Mouse (Mus musculus): ENCODE measurements around the gene Nrde2. TPM values are rescaled to one million over a fixed set of nuclear protein-coding genes. Genes with fewer than 3 reads are reported as not detected.
"Not testable (repeated sequence)": the region's sequence is repeated elsewhere in the genome, so short reads cannot be mapped to it uniquely, and the experiment has no call there.

Nrde2 gene
- total RNA-seq (2021), result 10 to 100 TPM in 1 of 2 experiments, 1 to 10 TPM in 1; 8.4 to 11.9 TPM
- long read RNA-seq, experiment 1, partial matches to known transcripts, result 1 of 6 reads
- long read RNA-seq, experiment 1, other reads (novel, unspliced or antisense), result 2 of 6 reads
- long read RNA-seq, experiment 2, partial matches to known transcripts, result 3 of 12 reads
- long read RNA-seq, experiment 2, other reads (novel, unspliced or antisense), result 5 of 12 reads

DNA sequence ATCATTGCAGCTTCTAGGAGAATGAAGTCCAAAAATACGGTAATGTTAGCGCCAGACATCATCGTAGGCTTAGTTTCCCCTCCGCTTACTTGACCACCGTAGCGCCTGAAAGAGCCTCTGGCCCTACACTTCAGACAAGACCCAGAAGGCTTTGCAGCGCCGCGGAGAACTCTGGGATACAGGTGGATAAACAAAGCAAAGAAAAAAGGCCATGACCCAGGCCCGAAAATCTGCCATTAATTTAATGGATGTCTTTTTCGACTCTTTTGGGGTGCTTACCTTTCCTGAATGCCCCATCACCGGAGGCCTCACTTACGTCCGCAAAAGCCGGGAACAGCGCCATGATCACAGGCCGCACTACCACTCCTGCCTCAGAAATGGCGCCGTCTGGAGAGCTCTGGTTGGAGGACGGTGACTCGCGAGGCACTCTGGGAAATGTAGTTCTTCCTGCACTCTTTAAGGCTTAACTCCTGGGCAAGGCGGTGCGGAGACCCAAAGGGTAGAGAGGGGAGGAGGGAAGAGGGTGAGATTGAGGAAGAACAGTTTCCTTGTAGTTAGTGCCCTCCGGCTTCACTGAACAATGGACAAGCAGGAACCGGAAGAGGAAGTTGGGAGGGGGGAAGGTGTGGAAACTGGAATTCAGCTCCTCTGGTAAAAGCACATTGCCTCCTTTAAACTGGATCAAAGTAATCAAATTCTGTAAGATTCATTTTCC is at the start of gene Nrde2:
Gene Nrde2, minus strand, starts transcription at position 393 of the 715 bp plus-strand sequence.
- intact Hi-C loops (cut with DNase I), result loop anchor here (1.0 kb wide), 1 partner anchor 40 kb away; the partner anchor contains the start of gene Calm1
- DNase-seq, result peak; percentile 86 to 90

DNA sequence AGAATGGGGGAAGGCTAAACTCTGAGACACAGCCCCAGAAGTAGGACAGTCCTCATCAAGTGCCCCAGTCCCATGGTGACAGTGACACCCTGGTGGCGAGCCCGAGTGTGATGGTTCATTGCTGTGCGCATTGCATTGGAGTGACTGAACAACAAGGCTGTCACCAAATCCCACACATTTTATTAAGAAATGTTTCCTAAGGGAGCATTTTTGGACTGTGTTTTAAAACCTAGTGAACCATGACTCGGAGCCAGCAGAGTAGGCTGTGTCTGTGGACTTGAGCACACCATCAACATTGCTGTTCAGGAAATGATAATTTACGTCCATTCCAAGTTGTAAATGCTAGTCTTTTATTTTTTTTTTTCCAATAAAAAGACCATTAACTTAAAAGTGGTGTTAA is 47.5 kb upstream of the Nrde2 start:
- no peak for DNase-seq
- intact Hi-C loops (cut with DNase I), result no loop called here

- no peak for DNase-seq
- intact Hi-C loops (cut with DNase I), result no loop called here
These were observed 47.1 kb upstream of the Nrde2 start for GRCm38 (mm10) chr12:100206521-100206920.

DNA sequence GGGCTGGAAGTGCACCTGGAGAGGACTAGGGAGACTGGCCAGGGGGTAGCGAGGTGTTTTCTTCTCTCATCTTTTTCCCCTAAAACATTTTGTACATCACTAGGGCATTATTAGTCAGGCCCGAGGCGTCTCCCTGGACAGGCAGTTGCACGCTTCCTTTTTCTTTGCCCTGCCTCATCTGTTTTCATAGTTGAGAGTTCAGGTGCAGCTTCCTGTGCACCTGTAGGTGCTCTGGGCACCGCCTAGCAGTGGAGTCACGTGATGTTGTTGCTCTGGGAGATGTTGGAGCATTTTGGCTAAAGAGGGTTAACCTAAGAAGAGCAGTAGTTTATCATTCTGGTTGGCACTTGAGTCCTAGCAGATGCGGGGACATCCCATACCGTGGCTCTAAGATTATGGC is 45.7 kb upstream of the Nrde2 start:
- intact Hi-C loops (cut with DNase I), result no loop called here
- DNase-seq, result no peak

DNA sequence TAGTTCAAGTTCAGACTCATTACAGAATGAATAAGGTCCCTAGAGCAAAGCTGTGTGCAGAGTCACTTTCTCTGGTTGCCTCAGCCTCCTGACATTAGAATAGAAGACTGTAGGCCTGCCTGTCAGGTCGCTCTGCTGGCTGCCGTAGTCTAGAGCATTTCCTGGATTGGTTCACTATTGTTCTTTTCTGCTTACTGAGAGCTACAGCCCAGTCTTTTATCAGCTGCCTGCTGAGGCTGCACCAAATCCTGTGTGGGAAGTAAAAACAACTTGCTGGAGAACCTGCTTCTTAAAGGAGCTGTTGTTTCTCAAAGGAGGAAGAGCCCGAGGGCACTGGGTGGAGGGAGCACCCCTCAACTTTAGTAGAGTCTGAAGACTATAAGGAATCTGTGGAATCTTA is 44.3 kb upstream of the Nrde2 start:
- no peak for DNase-seq
- intact Hi-C loops (cut with DNase I), result loop anchor here (1.0 to 5.0 kb wide), 6 partner anchors 73 to 314 kb away; no protein-coding TSS in a partner anchor

- intact Hi-C loops (cut with DNase I), result loop anchor here (1.0 to 5.0 kb wide), 6 partner anchors 90 to 315 kb away; no protein-coding TSS in a partner anchor
These were observed 42.4 kb upstream of the Nrde2 start for GRCm38 (mm10) chr12:100201838-100202237.

GRCm38 (mm10) chr12:100201363-100201711 is 41.9 kb upstream of the Nrde2 start:
- intact Hi-C loops (cut with DNase I), result loop anchor here (5.0 kb wide), 5 partner anchors 91 to 316 kb away; no protein-coding TSS in a partner anchor
- no peak for DNase-seq

More at GRCm38 (mm10) chr12:100201838-100202237, 42.4 kb upstream of the Nrde2 start:
- DNase-seq, result peak; percentile 91 to 95

DNA sequence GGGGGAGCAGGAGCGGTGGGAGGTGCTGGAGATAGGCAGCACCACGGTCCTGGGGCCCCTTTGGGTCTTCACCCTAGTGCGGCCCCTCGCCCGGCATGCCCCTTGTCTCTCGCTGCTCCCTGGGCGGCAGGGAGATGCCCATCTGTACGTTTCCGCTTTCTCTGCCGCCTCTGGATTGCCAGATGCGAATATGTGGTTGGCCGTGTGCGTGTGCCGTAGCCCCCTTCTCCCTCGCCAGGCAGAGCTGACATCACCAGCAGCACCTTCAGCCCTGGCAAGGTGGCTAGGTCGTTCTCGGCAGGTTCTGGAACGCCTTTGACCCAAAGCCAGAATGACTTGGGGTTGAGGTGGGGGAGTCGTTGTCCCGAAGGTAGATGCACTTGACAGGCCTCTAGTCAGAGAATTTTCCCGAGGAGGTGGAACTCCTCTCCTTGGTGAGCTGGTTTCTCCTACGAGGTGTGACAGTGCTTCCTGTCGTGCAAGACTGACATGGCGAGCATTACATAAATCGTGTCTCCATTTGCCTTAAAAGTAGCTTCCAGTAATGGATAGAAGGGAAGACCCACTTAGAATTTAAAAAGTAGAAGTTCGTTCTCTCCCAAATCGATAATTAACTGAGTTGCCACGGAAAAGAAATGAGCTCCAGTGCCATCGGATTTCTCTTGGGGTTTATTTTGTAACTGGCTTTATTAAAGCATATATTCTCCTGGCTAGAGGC is 41.4 kb upstream of the Nrde2 start:
- intact Hi-C loops (cut with DNase I), result loop anchor here (5.0 kb wide), 5 partner anchors 91 to 316 kb away; no protein-coding TSS in a partner anchor
- no peak for DNase-seq

GRCm38 (mm10) chr12:100199891-100200644 is 40.6 kb upstream of the Nrde2 start:
- intact Hi-C loops (cut with DNase I), result loop anchor here (1.0 to 5.0 kb wide), 7 partner anchors 12 to 317 kb away; partner anchors contain the start of gene Nrde2
- DNase-seq, result peak; percentile 76 to 82

GRCm38 (mm10) chr12:100198967-100199660 is 39.7 kb upstream of the Nrde2 start, which contains the start of gene Calm1:
Gene Calm1 (plus strand): TSS chr12:100199435.
- intact Hi-C loops (cut with DNase I), result loop anchor here (1.0 kb wide), 2 partner anchors 11 to 40 kb away; partner anchors contain the start of gene Nrde2
- DNase-seq, result peak; percentile 98

DNA sequence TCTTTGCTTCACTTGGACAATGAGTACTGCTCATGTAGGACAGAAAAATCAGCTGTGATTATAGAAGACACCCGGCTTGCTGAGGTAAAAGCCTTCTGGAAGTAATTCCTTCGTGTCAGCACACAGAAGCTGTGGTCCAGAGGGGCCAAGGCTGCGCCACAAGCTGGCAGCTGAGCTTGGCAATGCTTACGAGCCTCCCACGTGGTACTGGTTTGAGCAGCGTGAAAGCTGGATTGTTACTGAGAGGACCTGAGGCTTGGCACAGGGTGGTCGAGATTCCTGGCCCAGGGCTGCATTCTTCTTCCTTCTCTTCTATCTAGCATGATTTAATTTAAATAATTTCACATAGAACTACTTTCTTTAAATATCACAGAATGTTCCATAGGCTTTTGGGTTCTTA is 37.3 kb upstream of the Nrde2 start:
- intact Hi-C loops (cut with DNase I), result no loop called here

GRCm38 (mm10) chr12:100194181-100194580 is 34.7 kb upstream of the Nrde2 start:
- no peak for DNase-seq
- intact Hi-C loops (cut with DNase I), result no loop called here

More for the DNA sequence above, 37.3 kb upstream of the Nrde2 start:
- DNase-seq, result no peak

DNA sequence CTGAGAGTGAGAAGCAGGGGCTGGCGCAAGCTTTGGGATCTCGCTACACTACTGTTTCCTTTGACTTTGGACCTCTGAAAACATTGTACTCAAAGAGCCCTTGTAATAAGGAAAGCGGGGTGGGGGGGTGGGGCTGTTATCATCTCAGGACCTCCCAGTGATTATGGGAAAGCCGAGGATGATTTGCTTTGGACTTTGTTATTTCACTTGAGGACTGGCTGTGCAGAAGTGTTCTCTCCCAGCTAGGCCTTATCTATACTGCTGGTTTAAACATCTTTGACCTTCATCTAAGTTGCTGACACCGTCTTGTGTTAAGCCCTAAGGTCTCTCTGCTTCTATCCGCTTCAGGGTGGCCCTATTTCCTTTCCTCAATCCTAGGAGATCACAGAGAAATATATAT is 31.3 kb upstream of the Nrde2 start:
- DNase-seq, result no peak
- intact Hi-C loops (cut with DNase I), result no loop called here

DNA sequence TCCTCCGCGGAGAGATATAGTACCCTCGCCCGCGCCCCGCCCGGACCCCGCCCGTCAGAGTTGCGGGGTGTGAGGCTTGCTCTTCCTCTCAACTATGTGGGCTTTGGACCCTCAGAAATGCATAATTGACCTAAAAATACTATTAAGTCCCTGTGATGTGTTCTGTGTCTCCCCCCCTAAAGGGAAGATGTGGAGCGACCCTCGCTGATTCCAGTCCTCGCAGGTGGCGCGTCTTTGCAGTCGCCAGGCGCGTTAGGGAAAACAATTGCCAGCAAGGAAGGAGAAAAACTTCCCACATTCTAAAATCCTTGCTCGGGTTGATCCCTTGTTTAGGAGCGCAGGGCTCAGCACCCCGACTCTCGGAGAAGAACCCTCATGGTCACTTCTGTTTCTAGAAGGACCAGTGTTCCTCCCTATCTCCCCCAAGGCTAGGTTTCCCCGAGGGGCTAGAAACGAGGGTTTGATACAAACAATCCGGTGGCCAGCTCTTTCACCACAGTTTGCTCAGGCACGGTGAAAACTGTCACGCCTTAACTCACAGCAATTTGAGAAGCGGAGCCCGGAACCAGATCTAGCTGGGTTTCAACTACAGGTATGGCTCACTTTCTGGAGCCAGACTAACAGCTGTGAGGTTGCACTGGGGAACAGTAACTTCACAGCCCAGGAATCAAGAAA is 28.4 kb upstream of the Nrde2 start:
- DNase-seq, result peak; percentile 25 to 39
- intact Hi-C loops (cut with DNase I), result loop anchor here (1.0 to 10.0 kb wide), 3 partner anchors 11 to 537 kb away; partner anchors contain the start of genes Calm1 and Rps6ka5

GRCm38 (mm10) chr12:100187013-100187755 is 27.7 kb upstream of the Nrde2 start:
- intact Hi-C loops (cut with DNase I), result loop anchor here (5.0 to 10.0 kb wide), 2 partner anchors 55 to 538 kb away; partner anchors contain the start of gene Rps6ka5
- DNase-seq, result peak; percentile 99

DNA sequence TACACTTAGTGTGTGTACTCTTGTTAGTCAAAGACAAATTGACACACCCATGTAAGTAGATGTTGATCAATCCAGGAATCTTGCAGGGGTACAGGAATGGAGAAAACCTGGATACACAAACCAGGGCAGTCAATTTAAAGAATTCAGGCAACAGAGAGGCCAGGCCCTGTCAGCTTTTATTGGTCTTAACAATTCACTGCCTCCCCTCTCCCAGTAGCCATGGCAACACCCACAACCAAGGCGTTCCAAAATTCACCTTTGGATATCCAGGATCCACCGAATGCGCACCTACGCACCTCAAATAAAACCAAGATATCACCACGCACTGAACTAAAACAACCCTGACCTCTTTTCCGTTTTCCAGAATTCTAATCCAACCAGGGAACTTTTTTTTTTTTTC is 26.9 kb upstream of the Nrde2 start:
- no peak for DNase-seq
- intact Hi-C loops (cut with DNase I), result loop anchor here (5.0 to 10.0 kb wide), 2 partner anchors 54 to 538 kb away; partner anchors contain the start of gene Rps6ka5

- intact Hi-C loops (cut with DNase I), result loop anchor here (2.0 to 10.0 kb wide), 3 partner anchors 17 to 539 kb away; partner anchors contain the start of gene Rps6ka5
- no peak for DNase-seq
These were observed 26.4 kb upstream of the Nrde2 start for GRCm38 (mm10) chr12:100185897-100186296.

GRCm38 (mm10) chr12:100184976-100185375 is 25.5 kb upstream of the Nrde2 start:
- intact Hi-C loops (cut with DNase I), result loop anchor here (2.0 to 10.0 kb wide), 3 partner anchors 16 to 540 kb away; partner anchors contain the start of gene Rps6ka5
- not testable (repeated sequence) for DNase-seq

All from heart, postnatal 14 days (tissue).